Mouse (Mus musculus): ENCODE measurements at regions not wholly inside any gene's neighbourhood (a gene's known extent, or its start where the extent isn't known, plus 50 kb on each side); places are given as distances from the start of the nearest gene placed in this dataset.
A peak's percentile ranks its signal among the peaks of the same experiment; 100 is the strongest.
"Not testable (repeated sequence)": the region's sequence is repeated elsewhere in the genome, so short reads cannot be mapped to it uniquely, and the experiment has no call there.

DNA sequence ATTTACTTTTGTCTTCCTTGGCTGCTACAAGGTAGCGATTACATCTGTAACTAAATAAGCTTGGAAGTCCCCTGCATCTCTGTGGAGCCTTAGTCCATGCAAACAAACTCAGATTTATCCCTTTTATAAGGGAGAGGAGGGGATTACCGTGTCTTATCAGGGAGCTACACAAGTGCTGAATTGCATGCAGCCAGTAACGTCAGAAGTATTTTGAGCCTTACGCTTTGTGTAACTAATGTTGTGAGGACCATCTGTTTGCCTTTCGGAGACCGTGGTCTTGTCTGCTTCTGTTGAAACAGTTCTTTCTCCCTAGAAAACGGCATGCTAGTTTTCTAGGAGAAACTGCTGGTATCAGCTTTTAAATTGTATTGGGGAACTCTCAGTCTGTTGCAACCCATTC lies 58.0 kb upstream of the Dmrta1 start:
- DNase-seq, result no peak

- DNase-seq, result no peak
Observed at GRCm38 (mm10) chr4:89604721-89605120, 74.5 kb upstream of the Dmrta1 start.

DNA sequence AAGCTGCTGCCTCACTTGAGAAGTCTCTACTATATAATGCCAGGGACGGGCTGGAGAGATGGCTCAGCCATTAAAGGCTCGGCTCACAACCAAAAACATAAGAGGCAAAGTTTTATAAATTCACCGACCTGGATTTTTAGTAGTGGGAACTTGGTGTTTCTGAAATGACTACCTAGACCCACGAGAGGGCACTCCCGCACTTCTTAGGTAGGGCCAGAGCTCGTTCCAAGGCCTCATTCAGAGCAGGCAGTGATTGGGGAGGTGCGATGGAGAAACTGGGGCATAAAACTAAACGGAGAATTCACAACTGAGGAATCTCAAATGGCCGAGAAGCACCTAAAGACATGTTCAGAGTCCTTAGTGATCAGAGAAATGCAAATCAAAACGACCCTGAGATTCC lies 103.7 kb upstream of the Dmrta1 start:
- peak; percentile 9 for DNase-seq

DNA sequence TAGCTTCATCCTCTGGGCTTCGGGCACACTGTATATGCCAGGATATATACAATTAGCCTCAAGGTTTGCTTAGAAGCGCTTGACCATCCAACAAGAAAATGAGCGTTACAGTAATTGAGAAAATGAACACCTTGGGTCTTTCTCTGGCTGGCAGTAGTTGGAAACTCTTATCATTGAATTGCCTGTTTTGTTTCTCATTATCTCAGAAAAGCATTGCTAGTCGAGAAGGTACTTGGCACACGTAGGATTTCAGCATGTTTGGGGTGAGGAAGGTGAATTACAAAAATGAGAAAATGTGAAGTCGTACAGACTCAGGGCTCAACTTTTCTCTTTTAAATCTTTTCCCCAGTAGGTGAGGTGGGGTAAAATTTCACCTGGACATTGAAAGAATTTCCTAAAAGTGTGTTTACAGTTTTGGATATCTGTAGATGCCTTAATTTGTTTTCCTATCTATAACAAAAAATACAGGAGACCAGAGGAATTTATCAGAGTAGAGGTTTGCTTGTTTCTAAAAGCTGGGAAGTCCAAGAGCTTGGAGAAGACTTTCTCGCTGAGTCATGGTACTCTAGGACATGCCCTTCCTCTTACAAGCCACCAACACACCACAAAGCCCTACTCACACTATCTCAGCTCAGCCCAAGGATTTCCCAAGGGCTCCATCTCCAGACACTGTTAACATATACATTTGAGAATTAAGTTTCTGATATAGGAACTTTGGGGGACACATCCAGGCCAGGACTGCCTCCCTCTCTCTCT lies 124.3 kb upstream of the Dmrta1 start:
- no peak for DNase-seq

DNA sequence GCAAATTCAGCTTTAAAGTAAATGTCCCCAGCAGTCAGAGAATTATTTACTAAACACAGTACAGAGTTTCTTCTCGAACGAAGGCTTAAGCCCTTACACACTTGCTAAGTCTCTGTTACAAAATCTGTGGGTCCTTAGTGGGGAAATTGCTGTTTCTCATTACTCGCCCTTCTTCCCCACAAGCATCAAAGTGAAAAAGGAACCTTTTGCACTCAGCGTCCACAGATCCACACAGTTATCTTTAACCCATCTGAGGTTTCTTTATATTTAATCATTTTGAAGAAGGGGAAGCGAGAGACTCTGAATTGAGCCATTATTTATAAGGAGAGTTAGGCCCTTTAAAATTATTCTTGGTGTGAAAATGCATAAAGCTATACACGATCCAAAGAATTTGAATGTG lies 126.7 kb upstream of the Dmrta1 start:
- no peak for DNase-seq

DNA sequence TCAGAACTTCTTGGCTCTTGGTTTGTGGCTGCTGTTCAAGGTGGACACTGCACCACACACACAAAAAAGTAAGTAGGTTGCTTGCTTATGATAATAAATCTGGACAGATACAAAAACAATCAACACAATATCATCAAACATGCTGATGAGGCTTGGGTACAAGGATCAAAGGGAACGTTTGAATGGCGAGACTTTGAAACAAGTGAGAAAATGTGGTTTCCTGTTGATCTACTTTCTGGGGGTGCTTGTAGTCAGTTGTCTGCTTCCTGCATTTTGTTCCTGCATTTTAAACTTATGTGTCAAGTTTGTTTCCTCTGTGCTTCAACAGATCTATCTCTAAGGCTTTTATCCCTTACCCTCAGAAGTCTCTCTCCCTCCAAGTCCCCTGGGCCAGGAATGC lies 128.7 kb upstream of the Dmrta1 start:
- no peak for DNase-seq

- peak; percentile 38 for DNase-seq
Observed at GRCm38 (mm10) chr4:89532462-89532861, 146.8 kb upstream of the Dmrta1 start.

DNA sequence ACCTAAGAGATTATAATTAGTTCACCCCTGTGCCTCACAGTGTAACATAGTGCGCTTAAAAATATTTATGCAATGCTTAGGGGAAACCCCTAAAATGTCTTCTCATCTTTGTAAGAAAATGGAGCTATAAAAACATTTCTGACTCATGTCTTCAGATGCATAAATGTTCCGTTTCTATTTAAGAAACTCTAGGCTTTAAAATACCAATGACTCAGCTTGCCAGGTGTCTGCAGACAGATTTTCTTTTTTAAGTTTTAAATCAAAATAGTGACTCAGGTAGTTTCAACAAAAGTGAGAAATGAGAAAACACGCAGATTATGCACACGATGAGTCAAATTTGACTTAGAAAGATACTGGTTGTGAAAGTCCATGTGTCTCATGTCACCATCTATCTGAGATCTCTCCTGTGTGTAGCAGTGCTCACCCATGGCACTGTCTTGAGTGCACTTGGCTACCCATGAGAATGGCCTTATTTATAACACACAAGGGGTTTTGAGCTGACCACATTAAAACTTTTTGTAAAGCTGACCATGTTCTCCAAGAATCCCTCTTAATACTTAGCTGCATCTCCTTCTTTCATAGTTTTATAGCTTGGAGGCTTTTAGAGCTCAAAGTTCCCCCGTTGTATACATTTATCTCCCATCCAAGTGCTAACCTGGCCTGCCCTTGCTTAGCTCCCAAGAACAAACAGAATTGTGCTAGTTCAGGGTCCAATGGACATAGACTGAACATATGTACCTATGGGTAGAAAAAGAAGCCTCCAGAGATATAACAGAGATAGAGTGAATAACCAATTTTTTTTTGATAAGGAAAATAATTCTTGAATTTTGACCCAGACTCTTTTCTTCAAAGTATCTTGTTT lies 149.0 kb upstream of the Dmrta1 start:
- no peak for DNase-seq

GRCm38 (mm10) chr4:89527966-89528365 lies 151.3 kb upstream of the Dmrta1 start:
- no peak for DNase-seq

DNA sequence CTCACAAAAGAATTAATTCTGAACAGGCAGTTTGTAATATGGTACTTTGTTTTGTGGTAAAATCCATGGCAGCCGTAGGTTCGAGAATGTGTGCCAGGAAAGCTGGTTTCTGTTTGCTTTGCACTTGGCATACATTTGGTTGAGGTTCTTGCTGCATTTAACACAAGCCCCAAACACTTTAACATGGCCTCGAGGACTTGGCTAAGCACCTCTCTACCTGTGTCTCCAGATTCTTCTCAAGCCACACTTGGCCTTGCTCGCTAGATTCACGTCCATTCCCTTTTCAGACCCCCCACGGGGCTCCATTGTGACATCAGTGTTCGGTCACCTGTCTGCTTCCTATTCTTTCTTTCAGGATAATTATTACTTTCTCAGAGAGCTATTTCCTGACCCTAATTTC lies 151.9 kb upstream of the Dmrta1 start:
- no peak for DNase-seq

GRCm38 (mm10) chr4:89525525-89525924 lies 153.7 kb upstream of the Dmrta1 start:
- DNase-seq, result not testable (repeated sequence)

GRCm38 (mm10) chr4:89524260-89525200 lies 154.7 kb upstream of the Dmrta1 start:
- peak; percentile 68 for DNase-seq

GRCm38 (mm10) chr4:89523423-89524259 lies 155.6 kb upstream of the Dmrta1 start:
- DNase-seq, result no peak

GRCm38 (mm10) chr4:89518027-89518426 lies 161.2 kb upstream of the Dmrta1 start:
- no peak for DNase-seq

DNA sequence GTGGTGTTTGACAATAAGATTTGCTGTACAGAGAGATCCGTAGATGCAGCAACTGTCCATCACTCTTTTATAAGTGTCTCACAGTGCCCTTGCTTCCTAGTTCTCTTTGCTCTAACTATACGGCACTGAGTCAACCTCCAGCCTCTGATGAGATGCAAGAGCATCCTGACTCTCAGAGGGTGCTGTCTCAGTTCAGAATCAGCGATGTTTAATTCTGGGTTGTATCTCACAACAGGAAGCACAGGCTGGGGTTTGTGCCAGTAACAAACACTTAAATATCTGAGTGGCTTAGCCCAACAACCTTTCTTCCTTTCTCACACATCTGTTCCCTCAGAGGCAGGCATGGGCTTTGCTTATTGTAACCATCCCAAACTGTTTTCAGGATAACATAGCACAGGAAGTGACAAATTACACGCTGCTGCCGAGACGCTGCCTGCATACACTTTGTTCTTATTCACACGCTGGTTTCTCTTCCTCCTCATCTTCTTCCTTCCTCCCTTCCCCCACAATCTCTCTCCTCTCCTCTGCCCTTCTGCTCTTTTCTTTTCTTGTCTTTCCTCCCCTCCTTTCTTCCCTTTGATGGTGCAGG lies 163.3 kb upstream of the Dmrta1 start:
- DNase-seq, result no peak

DNA sequence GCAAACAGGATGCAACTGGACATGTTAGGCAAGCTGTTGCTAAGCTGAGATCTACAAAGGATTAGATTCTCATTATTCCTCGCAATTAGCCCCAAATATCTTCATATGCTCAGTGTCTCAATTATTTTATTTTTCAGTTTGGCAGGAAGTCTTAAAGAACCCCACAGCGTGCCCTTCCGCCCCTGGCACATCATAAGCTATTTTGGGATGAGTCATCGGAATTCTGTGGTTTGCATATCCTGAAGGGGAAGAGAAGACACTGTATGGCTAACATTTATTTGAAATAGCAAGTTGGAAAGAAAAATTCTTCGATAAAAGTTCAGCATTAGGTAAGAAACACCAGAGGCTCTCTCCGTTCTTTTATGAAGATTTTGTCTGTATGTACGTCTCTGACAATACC lies 164.3 kb upstream of the Dmrta1 start:
- DNase-seq, result no peak

DNA sequence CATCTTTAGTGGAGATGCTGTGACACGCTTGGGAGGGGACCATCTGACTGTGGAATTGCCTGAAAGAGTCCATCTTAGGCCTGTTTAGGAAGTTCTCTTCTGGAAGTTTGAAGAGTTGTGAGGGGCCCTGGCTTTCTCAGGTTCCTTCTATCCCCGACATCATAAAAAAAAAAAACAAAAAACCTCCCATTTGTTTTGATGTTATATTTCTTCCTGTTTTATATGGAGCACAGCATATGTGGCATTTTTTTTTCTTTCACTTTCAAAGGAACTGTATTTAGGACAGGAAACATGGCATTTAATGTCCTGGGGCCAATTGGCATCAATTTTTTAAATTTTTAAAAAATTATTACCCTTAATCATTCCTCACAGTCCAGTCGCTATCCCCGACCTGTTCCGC lies 168.6 kb upstream of the Dmrta1 start:
- DNase-seq, result no peak

DNA sequence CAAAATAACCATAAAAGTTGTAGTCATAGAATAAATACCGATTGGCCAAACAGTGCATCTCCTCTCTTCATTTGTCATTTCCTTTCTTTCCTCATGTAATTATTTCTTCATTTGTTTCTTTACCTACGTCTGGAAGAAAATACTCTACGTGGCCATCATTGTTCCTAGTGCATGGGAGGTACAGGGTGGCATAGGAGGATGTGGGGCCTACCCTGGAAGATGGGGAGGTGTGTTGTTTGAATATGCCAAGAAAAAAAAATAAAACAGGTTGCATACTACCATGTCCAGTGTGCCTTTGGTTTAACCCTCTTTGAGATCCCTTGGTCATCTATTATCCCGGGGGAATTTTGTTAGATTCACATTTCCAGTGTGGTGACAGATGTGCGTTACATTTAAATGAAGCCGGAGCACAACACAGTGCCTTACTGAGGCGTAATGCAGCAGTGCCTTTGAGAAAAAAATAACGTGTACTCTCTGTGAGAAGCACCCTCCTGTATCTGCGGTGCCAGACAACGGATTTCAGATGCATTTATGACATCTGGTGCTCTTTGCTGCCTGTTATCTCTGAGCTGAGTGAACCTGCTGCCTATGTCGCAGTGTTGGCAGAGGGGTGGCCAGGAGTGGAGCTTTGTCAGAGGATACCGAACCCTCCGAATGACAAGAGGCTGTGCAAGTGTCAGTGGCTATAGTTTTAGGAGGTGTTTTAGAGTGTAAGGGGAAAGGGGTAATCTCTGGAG lies 169.4 kb upstream of the Dmrta1 start:
- DNase-seq, result no peak

- DNase-seq, result no peak
Observed at GRCm38 (mm10) chr4:89508103-89508763, 171.0 kb upstream of the Dmrta1 start.

DNA sequence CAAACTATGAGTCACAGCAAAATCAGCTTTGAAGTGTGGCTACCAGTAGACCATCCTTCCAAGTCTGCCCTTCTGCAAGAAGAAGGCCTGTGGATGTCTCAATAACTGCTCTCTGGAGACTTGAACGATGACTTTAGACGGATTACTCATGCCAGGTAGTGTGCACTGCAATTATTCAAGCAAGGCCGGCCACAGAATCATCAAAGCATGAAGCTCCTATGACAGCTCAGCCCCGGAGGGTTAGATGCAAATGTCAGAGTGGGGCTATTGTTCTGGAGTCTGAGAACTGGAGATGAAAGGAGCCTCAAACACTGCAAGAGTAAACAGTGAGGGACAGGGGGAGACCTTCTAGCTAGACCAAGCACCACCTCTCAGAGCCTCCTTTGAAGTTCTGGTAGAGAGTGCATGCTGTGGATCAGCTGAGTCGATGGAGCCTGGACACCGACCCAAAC lies 173.8 kb upstream of the Dmrta1 start:
- DNase-seq, result no peak

Measured in lung, postnatal 10 days (tissue).